Mouse (Mus musculus) liver, embryonic 16.5 days (tissue): ENCODE measurements around the gene Dctpp1. TPM values are rescaled to one million over a fixed set of nuclear protein-coding genes. Genes with fewer than 3 reads are reported as not detected.
A peak's percentile ranks its signal among the peaks of the same experiment; 100 is the strongest.

Experiments used
- ATAC-seq: fragments of 200-750 bp; cut with Nextera tagmentation; 2 replicates; pipeline ENCODE4 v1.8.0; 2017; ENCODE audit warnings: low read depth, mild to moderate bottlenecking, moderate number of reproducible peaks, moderate library complexity
- H3K27ac ChIP-seq: fragments of 300-500 bp; sonication (generic); 2 replicates; pipeline ENCODE4 v1.5.1; 2014; ENCODE audit warnings: mild to moderate bottlenecking, low read length
- H3K27me3 ChIP-seq: fragments of 300-500 bp; sonication (generic); 2 replicates; pipeline ENCODE4 v1.6.1; 2014; ENCODE audit warnings: low read depth, low read length, mixed read lengths; ENCODE audit not compliant: control insufficient read depth, insufficient read depth
- H3K36me3 ChIP-seq: fragments of 300-500 bp; sonication (generic); 2 replicates; pipeline ENCODE4 v1.6.1; 2014; ENCODE audit warnings: mild to moderate bottlenecking; ENCODE audit not compliant: control insufficient read depth, insufficient read depth
- H3K4me1 ChIP-seq: fragments of 300-500 bp; sonication (generic); 2 replicates; pipeline ENCODE4 v1.6.1; 2014; ENCODE audit warnings: low read depth, low read length, mixed read lengths; ENCODE audit not compliant: control insufficient read depth
- H3K4me2 ChIP-seq: fragments of 300-500 bp; sonication (generic); 2 replicates; pipeline ENCODE4 v1.6.1; 2014; ENCODE audit warnings: low read depth, low read length, mixed read lengths
- H3K4me3 ChIP-seq: fragments of 300-500 bp; sonication (generic); 2 replicates; pipeline ENCODE4 v1.5.1; 2014; ENCODE audit warnings: low read depth, mild to moderate bottlenecking, low read length
- H3K9ac ChIP-seq: fragments of 300-500 bp; sonication (generic); 2 replicates; pipeline ENCODE4 v1.6.1; 2014; ENCODE audit warnings: low read depth, low read length
- H3K9me3 ChIP-seq: fragments of 300-500 bp; sonication (generic); replicated peaks from 2 replicates; pipeline ENCODE4 v1.6.1; 2016; ENCODE audit warnings: low read length; ENCODE audit not compliant: control insufficient read depth
- WGBS: fragments of 180-500 bp; shearing (Covaris S2); extraction: QIAGEN DNeasy Blood & Tissue Kit; methylation state at CpG from one replicate; pipeline ENCODE4 v1.1.7; 2014; ENCODE audit not compliant: insufficient replicate concordance; 5-methylcytosine and 5-hydroxymethylcytosine counted together
- polyA plus RNA-seq: library from polyadenylated mRNA; unstranded; fragments of >200 nt; fragmentation: Nextera tagmentation; extraction: Ambion mirVana; gene quantifications from 2 replicates; pipeline ENCODE4 v1.2.1, GENCODE M21; 2015

Gene Dctpp1
- 79.8 and 83.4 TPM in 2 replicates for polyA plus RNA-seq

DNA sequence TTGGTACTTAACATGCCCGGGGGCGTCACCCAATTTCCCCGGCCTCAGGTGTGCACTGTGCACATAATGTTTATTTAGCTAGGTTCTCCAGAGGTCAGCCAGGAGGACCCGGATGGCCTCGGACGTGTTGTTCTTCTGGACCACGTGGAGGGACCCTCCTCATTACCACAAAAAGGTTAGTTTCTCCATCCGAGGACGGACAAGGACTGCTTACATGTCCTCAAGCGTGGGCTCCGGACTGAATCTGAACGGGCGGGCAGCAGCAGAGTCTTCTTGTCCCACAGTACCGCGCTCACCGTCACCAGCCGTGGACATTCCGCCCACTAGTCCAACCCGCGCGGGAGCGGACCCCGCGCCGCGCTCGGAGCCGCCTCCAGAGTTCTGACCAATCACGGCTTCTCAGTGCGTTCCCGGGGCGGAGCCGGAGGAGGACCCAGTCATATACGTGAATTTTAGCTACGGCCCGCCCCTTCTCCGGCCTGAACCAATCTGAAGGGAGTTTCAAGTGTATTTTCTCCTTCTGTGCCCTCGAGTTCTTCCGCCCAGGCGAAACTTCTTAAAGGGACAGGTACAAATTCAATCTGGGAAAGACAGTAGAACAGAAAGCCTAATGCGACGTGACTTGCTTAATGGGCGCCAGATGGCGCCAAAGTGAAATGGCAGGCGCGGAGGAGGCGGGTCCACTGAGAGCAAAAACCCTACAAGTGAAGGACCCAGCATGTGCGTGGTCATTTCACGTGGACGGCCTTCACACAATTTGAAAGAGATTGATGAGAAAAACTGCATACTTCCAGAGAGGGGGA, at the start of gene Dctpp1:
Gene Dctpp1 (minus strand): TSS at position 401 of the 803 bp plus-strand sequence.
- Histone ChIP-seq H3K36me3 (no peaks in the 10 kb centered on the region; the same call in 1 of the 2 replicates), H3K27me3 (no peaks in the 10 kb centered on the region), H3K4me2 (peak within 1 kb of the TSS; percentile 91), H3K27ac (peak within 1 kb of the TSS; percentile 65), H3K9ac (peak within 1 kb of the TSS; percentile 81), H3K4me3 (peak within 1 kb of the TSS; percentile 84), H3K4me1 (peaks cover 37% of the 10 kb centered on the region), H3K9me3 (no peaks in the 10 kb centered on the region)
- WGBS: under 1% methylated on average over 50 of the region's 50 CpGs
- ATAC-seq: peak; percentile 96

DNA sequence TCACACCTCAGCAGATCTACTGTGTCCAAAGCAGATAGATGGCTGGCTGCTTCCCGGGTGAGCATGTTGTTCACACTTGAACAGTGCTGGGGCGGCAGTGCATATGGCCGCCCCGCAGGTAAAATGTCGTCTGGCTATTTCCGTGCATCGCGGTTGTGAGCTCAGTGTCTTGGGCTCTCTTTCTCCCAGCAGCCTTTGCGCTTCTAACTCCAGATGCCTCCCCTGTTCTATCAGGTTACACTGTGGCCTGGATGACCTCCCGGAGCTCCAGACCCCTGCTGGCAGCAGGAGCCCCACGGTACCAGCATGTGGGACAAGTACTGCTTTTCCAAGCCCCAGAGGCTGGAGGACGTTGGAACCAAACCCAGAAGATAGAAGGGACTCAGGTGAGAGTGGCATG, 49.4 kb upstream of the Dctpp1 start:
- no peaks in the 10 kb centered on the region for H3K9me3 ChIP-seq
- no peaks in the 10 kb centered on the region for H3K27me3 ChIP-seq
- no peak overlapping the region for H3K4me2 ChIP-seq
- WGBS: 75% methylated on average over 12 of the region's 12 CpGs
- no peak for ATAC-seq
- no peaks in the 10 kb centered on the region for H3K36me3 ChIP-seq
- H3K4me1 ChIP-seq: peaks cover 3% of the 10 kb centered on the region; the same call in 1 of the 2 replicates
- no peak overlapping the region for H3K27ac ChIP-seq
- no peak overlapping the region for H3K9ac ChIP-seq
- H3K4me3 ChIP-seq: no peak overlapping the region

DNA sequence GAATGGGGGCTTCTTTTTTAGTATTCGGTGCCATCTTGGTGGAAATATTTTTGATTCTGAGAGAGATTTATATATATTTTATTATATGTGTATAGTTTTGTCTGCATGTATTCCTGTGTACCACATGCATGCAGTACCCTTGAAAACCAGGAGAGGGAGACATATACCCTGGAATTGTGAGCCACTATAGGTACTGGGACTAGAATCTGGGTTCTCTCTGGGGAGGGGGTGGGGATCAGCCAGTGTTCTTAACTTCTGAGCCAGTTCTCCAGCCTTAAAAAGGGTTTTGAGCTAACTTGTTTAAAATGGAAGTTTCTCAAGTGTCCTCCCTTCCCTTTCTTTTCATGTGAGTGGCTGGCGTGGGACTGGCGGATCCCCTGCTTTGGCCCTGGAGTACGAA, 48.4 kb upstream of the Dctpp1 start:
- no peaks in the 10 kb centered on the region for H3K9me3 ChIP-seq
- H3K4me2 ChIP-seq: no peak overlapping the region
- no peaks in the 10 kb centered on the region for H3K36me3 ChIP-seq
- H3K4me3 ChIP-seq: no peak overlapping the region
- H3K27me3 ChIP-seq: no peaks in the 10 kb centered on the region
- ATAC-seq: no peak
- H3K9ac ChIP-seq: no peak overlapping the region
- H3K27ac ChIP-seq: no peak overlapping the region
- H3K4me1 ChIP-seq: peaks cover 3% of the 10 kb centered on the region; the same call in 1 of the 2 replicates
- 70% methylated on average over 4 of the region's 4 CpGs for WGBS

DNA sequence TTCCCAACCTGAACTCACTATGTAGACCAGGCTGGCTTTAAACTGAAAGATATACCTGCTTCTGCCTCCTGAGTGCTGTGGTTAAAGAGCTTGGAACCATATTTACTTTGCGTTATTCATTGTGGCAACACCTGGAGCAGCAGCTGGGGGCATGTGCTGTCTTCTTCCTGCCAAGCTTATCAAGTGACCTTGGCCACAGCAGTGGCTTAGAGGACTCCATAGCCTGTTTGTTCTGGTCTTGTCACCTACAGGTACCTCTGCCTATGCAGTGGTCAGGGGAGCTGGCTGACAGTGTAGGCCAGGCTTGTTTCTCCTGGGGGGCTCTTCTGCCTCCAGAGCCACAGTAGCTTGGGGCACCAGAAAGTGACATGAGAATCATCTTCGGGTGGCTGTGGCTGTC, 47.9 kb upstream of the Dctpp1 start:
- Histone ChIP-seq H3K27me3 (no peaks in the 10 kb centered on the region), H3K4me1 (peaks cover 3% of the 10 kb centered on the region; the same call in 1 of the 2 replicates), H3K9ac (no peak overlapping the region), H3K9me3 (no peaks in the 10 kb centered on the region), H3K36me3 (no peaks in the 10 kb centered on the region), H3K27ac (0 out of 2 replicates have a peak overlapping the region, but pooled peaks have one; percentile 21), H3K4me3 (no peak overlapping the region), H3K4me2 (no peak overlapping the region)
- peak; percentile 80 for ATAC-seq
- 60% methylated on average over 2 of the region's 2 CpGs for WGBS

DNA sequence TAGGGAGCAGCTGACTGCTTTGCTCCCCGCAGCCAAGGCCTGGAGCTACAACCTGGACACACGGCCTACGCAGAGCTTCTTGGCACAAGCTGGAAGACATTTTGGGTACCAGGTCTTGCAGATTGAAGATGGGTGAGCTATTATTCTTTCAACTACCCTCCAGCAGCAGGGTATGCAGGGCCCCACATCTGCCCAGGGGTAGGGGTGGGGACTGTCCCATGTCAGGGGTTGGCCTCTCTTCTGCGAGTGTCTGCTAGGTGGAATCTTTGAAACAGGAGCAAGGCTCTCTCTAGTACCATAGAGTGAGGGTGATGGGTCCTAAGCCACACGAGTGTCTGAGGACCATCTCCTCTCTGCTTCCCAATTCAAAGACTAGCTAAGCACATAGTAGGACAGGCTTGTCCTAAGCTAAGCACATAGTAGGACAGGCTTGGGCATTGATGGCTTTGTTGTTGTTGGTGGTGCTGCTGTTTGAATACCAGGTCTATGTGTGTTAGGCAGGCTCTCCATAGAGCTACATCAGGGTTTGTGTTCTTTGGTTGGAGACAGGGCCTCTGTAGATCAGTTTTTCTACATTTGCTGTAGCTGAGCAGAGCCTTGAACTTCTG, 37.2 kb upstream of the Dctpp1 start:
- Histone ChIP-seq H3K36me3 (no peaks in the 10 kb centered on the region), H3K27ac (no peak overlapping the region), H3K4me2 (no peak overlapping the region)

DNA sequence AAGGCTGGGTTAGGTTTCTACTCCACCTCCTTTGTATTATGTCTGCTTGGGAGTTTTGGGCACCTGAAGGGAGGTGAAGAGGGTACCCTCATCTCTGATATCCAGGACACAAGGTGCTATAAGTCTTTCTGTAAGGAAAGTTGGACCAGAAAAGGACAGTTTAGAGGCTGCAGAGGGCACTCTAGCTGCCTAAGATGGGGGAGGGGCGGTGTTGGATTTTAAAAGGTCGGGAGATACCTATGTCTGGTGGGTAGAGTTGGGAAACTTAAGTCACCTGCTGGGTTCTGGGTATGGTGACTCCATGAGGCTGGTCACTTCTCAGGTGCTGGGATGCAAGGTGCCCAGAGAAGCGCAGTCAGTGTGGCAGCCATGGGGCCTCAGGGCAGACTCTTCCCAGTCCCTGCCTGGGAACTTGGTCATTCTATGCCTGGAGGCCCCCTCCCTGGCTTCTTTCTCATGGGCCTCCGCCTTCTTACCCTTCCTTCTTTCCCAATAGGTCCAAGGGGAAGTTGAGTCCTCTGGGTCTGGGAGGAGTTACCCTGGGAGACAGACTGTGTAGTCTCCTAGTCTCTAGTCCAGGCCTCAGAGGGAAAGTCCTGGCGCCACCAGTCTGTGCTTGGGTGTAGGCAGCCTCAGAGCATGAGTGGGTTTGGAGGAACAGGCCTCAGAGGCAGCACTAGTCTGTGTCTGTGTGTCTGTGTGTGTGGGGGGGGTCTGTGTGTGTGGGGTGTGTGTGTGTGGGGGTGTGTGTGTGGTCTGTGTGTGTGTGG, 36.5 kb upstream of the Dctpp1 start:
- Histone ChIP-seq H3K9ac (no peak overlapping the region), H3K9me3 (no peaks in the 10 kb centered on the region), H3K4me1 (no peaks in the 10 kb centered on the region; the same call in none of the 2 replicates), H3K36me3 (no peaks in the 10 kb centered on the region), H3K27me3 (no peaks in the 10 kb centered on the region), H3K4me3 (peak overlapping the region; percentile 45), H3K27ac (no peak overlapping the region; the same call in 1 of the 2 replicates), H3K4me2 (peak overlapping the region; percentile 39; the same call in 1 of the 2 replicates)
- 50% methylated on average over 5 of the region's 5 CpGs for WGBS
- peak; percentile 27; the same call in 1 of the 2 replicates for ATAC-seq

More for the DNA sequence above, 37.2 kb upstream of the Dctpp1 start:
- ATAC-seq: no peak
- no peaks in the 10 kb centered on the region for H3K9me3 ChIP-seq
- H3K4me1 ChIP-seq: no peaks in the 10 kb centered on the region; the same call in none of the 2 replicates
- H3K4me3 ChIP-seq: no peak overlapping the region
- WGBS: 61% methylated on average over 5 of the region's 5 CpGs
- no peaks in the 10 kb centered on the region for H3K27me3 ChIP-seq
- H3K9ac ChIP-seq: no peak overlapping the region

DNA sequence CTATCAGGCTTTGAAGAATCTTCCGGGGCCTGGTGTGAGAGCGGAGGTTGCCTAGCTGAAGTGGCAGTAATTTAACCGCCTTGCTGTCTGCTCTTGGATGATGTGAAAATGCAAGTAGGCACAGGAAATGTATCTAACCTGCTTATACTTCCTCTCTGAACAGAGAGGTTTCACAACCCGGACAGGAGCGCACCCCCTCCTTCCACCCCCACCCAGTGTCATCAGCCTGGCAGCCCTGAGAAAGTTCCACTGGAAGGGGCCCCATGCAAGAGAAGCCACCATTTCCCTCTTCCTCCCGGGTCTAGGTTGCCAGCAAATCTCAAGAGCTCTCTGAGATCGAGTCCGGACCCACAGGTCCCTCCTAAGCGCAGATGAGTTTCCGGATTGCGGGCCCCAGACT, 35.6 kb upstream of the Dctpp1 start, which contains the start of gene Itgal:
Gene Itgal (plus strand): TSS at position 163 of the 400 bp plus-strand sequence.
- H3K4me2 ChIP-seq: peak within 1 kb of the TSS; percentile 39; the same call in 1 of the 2 replicates
- H3K9me3 ChIP-seq: no peaks in the 10 kb centered on the region
- no peaks in the 10 kb centered on the region; the same call in none of the 2 replicates for H3K4me1 ChIP-seq
- no peaks in the 10 kb centered on the region for H3K27me3 ChIP-seq
- ATAC-seq: peak; percentile 48; the same call in 1 of the 2 replicates
- 18% methylated on average over 11 of the region's 11 CpGs for WGBS
- peak within 1 kb of the TSS; percentile 74 for H3K27ac ChIP-seq
- H3K9ac ChIP-seq: no peak within 1 kb of the TSS
- H3K36me3 ChIP-seq: no peaks in the 10 kb centered on the region
- peak within 1 kb of the TSS; percentile 45 for H3K4me3 ChIP-seq

DNA sequence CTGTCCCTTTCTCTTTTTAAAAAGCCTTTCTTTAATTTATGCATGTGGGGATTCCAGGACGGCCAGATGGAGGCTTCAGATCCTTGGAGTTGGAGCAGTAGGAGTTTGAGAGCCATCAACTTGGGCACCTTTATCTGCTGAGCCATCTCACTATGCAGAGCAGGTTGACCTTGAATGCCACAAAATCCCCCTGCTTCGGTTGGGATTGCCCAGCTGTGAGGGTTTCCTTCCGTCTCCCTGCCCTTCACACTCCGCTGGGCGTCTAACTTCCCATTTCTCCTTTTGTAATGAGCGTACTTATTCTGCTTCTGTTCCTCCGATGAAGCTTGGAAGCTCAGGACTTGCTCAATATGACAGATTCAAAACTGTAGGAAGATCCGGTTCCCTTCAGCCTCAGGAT, 29.6 kb upstream of the Dctpp1 start:
- Histone ChIP-seq H3K4me1 (peaks cover 4% of the 10 kb centered on the region), H3K4me3 (no peak overlapping the region), H3K9ac (no peak overlapping the region), H3K27ac (no peak overlapping the region), H3K9me3 (no peaks in the 10 kb centered on the region), H3K36me3 (no peaks in the 10 kb centered on the region), H3K27me3 (no peaks in the 10 kb centered on the region), H3K4me2 (no peak overlapping the region)
- ATAC-seq: no peak
- WGBS: 25% methylated on average over 8 of the region's 8 CpGs
